Mouse (Mus musculus) B cell, adult 2 months (primary cell): ENCODE data around the gene Vamp1.
A peak's percentile ranks its signal among the peaks of the same experiment; 100 is the strongest.

Experiments
- DNase-seq, 2 experiments: peaks; one replicate each; pipeline ENCODE4 v3.0.0; 2022

The Vamp1 gene

GRCm38 (mm10) chr6:125213715-125214114 lies 1.6 kb upstream of the Vamp1 start:
- no peak for DNase-seq

DNA sequence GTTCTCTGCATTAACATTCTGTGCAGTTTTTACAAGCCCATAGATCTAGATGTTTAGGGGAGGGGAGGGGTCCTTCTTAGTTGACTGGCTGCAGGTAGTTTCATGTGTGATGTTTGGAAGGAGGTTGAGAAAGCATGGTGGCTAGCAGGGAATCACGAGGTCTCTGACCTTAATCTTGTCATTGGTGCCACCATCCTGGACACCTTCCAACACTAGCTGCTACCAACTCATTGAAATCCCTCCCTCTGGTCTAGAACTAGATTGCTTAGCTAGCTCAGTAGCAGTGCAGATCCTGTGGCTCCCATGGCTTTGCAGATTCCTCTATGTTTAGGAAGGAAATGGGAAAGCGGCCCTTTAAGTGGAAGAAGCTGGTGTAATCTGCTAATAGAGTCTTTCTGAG lies 1.5 kb downstream of the Vamp1 start:
- DNase-seq = no peak

- no peak for DNase-seq
Measured at GRCm38 (mm10) chr6:125217899-125218298, 2.5 kb downstream of the Vamp1 start.

DNA sequence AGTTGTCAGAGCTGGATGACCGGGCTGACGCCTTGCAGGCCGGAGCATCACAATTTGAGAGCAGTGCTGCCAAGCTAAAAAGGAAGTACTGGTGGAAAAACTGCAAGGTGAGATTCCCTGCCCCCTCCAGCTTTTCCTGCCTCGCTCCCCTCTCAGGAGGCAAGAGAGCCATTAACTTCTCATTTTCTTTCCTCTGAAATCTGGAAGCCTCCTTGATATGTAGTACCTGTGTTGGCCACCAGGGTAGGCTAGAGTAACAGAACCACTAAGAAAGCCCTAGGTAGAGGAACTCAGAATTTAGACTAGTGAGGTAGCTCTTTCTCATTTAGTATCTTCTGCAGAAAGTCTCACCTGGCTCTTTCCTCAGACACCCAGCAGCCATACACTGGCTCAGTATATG lies 3.6 kb downstream of the Vamp1 start:
- DNase-seq = peak; percentile 79 to 82

- no peak for DNase-seq
Measured at GRCm38 (mm10) chr6:125221115-125221745, 5.9 kb downstream of the Vamp1 start.

DNA sequence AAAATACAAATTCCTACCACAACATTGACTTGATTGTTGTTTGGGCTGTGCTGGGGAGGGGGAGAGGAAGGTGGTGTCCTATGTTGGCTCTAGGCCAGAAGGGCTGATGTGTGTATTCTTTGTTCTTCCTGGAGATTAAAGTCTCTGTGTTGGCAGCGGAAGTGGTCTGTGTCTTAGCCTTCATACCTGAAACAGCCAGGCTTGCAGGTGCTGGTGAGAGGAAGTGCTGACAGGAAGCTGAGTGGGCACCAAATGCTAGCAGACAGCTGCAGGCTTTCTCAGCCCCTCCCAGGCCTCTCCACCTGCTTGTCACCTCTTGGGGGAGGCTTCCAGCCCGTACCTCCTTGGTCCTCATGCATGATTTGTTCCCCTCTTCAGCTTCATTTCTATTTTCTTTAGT lies 6.8 kb downstream of the Vamp1 start:
- peak; percentile 74 to 77 for DNase-seq

DNA sequence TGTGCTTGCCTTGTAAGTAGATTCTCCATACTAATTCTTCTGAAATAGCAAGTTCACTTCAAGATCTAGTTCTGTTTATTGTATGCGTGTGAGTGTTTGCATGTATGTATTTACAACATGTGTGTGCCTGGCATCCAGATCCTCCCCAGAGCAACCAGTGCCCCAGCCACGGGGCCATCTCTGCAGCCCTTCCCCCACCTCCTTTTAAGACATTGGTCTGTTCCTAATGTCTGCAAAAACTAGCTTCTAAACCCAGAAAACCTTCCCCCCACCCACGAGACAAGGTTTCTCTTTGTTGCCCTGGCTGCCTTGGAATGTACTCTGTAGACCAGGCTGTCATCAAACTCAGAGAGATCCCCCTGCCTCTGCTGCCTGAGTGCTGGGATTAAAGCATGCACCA lies 7.2 kb downstream of the Vamp1 start:
- peak in 1 of 2 experiments; percentile 27 for DNase-seq

DNA sequence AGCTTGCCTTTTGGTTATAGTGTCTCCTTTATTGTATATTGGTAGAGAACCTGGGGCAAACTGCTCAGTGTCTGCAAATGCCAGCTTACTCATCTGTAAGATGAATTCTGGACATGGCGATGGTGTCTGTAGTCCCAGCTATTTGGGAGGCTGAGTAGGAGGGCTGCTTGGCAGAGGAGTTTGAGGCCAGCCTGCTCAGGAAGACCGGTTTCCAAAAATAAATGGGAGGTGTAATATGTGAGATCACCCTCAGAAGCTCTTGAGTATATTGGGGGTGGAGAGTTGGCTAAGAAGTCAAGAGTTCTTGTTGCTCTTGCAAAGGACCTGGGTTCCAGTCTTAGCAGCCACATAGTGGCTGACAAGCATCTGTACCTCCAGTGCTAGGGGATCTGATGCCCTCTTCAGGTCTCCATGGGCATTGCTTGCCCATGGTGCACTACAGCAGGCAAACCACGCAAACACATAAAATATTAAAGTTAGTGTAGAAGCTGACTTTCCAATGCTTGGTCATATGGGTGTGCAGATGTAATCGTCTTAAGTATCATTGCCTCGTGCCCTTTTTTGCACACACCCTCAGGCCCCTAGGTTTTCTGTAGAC lies 10.3 kb downstream of the Vamp1 start:
- peak; percentile 49 to 53 for DNase-seq

DNA sequence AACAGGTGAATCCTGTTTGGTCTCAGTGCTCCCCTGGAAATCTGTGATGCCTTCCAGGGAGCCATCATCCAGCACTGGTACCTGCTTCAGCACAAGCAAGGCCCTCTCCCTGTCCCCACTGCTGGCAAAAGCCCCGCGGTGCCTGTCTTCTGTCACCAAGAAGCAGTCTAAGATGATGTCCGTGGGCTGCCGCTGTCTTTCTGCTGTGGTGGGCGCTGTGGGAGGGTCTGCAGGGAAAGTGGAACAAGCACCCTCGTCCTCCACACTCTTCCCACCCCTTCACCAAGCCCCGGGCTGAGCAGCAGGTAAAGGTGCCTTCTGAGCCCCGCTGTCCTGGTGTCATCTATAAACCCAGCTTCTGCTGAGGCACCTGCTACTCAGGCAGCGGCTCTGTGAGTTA lies 15.2 kb downstream of the Vamp1 start:
- no peak for DNase-seq

DNA sequence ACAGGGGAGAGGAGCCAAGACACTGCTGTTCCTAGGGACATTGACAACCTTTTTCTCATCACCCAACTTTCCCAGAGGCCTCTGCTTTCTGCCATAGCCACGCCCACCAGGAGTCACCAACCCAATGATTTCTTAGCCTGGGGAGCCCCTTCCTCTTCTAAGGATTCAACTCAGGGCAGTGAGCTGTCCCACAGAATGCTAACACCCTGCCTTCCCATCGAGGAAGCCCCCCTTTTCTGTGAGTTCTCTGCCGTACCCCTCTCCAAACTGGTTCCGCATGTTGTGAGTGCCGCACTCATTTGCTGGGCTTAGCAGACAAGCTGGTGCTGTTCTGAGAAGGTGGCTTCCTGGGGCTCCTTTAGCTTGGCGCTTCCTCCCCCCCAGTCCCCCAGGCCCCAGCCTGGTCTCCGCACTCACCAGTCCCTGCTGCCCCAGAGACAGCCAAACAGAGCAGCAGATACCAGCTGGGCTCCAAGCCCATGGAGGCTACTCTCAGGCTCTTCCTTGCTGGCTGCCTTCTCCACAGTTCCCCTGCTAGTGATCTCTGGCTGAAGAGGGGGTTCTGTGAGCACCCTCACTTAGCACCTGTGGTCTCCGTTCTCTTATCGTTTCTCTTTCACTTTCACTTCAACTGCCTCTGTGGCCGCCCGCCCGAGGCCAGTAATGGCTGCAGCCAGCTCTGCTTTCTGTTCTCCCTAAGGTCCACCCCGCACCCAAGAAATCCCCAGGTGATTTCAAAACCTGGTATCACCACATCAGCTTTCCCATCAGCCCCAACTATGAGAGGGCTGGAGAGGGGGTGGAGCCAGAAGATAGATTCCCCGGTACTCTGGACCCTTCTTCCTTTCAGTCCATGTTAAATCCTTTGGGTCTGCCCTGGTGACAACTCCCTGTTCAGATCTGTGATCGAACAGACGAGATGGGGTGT lies 16.0 kb downstream of the Vamp1 start, which contains the start of gene Tapbpl:
Gene Tapbpl, minus strand, starts transcription at position 744 of the 928 bp plus-strand sequence.
- peak; percentile 75 for DNase-seq

GRCm38 (mm10) chr6:125232045-125232437 lies 16.7 kb downstream of the Vamp1 start:
- no peak for DNase-seq

- DNase-seq = no peak
Measured at GRCm38 (mm10) chr6:125232516-125232915, 17.2 kb downstream of the Vamp1 start.

GRCm38 (mm10) chr6:125233816-125234519 lies 18.6 kb downstream of the Vamp1 start:
- no peak for DNase-seq

GRCm38 (mm10) chr6:125234520-125234828 lies 19.1 kb downstream of the Vamp1 start:
- DNase-seq = no peak

DNA sequence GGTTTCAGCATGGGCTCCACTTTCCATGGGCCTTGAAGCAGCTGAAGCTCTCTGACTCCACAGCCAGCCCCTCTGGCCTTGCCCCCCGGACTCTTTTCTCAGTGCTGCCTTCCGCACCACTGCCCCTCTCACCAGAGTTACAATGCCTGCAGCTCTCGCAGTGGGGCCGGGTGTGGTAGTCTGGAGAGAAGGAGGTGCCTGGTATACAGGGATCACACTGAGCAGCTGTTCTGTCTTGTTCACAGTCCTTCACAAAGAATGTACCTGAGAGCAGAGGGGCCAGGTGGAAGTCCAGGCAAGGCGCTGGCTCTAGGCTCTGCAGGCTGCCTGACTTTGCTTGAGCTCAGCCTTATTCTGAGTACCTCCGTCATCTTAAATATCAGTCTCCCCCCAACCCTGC lies 21.0 kb downstream of the Vamp1 start:
- DNase-seq = no peak

DNA sequence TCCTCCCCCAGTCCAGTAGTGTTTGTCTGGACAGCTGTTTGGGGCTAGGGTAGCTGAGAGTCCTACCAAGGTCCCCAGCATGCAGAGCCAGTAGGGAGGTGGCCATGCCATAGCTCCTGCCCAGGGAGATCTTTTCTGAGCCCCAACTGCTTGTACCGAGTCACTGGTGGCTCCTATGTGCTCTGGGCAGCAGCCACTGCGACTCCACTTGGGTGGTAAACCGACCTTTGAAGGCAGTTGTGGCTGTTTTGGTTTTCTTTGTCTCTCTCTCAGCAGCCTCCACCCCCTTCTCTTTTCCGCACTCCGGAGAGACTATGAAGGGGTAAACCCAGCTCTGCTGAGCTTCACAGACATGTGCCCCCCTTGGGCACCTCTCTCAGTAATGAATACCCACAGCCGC lies 21.4 kb downstream of the Vamp1 start, which contains the start of gene Cd27:
Gene Cd27, minus strand, starts transcription at position 229 of the 400 bp plus-strand sequence.
- DNase-seq = no peak

DNA sequence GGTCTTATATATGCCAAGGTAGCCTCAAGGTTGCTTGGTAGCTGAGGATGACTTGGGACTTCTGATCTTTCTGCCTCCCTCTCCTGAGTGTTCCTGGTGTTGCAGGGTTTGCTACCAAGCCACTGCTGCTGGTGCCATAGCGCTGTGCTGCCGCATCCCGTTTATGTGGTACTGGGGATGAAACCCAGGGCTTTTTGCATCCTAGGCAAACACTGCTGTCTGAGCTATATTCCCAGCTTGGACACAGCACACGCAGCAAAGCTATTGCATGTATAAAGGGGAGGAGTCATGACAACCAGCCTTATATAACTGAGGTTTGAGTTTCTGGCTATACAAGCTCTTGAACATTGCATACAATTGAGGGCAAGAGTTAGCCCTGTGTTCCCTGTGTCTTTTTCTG lies 22.1 kb downstream of the Vamp1 start:
- no peak for DNase-seq

DNA sequence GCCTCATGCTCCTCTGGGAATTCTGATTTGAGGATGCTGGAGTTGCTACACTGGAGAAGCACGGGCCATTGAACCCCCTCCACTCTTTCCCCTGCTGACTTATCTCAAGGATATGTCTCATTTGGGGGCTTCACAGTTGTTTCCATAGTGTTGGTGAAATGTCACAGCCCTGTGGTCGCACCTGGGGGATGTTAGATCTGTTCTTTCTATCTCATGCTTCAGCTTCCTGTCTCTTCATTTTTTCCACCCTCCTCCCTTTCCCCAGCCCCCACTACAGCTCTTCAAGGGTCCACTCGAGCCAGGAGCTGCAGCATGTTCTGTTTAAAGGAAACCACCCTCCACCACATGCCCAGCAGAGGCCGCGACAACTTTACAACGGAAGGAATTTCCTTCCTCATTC lies 23.0 kb downstream of the Vamp1 start:
- DNase-seq = no peak

DNA sequence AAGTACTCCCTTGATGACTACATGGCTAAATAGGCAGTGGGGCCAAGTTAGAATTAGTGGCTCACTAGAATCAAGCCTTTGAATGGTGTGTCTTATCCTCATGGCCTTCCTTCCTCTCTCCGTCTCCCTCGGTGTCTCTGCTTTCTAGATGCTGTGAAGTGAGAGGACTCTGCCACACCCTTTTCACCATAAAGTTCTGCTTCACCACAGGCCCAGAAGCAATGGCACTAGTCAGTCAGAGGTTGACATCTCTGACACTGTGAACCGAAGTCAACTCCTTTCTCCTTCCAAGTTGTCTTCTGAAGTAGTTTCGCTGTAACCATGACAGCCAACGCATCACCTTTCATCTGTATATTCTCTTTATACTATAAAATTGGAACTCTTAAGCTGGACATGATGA lies 24.2 kb downstream of the Vamp1 start:
- no peak for DNase-seq

DNA sequence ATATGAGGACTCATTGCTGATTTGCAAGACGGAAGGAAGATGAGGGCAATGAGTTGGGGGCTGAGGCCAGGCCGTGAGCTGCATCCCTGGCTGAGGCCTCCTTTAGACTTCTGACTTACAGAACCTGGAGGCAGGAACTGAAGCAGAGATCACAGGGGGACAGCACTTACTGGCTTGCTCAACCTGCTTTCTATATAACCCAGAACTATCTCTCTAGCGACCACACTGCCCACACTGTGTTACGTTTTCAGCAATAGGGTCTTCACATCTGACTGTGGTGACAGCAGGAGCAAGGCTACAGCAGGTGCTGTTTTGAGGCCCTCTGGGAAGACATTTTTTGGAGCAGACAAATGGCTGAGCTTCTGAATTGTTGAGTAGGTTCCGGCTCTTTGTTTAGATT lies 25.3 kb downstream of the Vamp1 start:
- no peak for DNase-seq

DNA sequence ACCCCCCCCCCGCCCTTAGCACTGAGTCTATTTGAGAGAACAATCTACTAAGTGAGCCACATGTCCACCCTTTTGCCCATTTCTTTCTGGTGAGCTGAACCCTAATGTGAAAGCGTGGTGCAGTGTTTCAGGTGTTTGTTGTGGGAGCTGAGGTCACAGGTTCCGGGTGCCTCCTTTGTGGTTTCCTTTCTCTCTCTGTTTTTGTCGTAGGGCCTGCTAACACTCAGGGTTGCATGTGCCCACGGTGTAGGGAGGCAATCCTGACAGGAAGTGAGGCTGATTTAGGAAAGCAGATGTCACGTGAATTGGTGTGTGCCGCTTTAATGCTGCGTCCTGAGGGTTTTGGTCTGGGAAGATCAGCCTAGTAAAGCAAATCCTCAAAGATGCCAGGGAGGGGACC lies 26.2 kb downstream of the Vamp1 start:
- peak; percentile 30 to 31 for DNase-seq

DNA sequence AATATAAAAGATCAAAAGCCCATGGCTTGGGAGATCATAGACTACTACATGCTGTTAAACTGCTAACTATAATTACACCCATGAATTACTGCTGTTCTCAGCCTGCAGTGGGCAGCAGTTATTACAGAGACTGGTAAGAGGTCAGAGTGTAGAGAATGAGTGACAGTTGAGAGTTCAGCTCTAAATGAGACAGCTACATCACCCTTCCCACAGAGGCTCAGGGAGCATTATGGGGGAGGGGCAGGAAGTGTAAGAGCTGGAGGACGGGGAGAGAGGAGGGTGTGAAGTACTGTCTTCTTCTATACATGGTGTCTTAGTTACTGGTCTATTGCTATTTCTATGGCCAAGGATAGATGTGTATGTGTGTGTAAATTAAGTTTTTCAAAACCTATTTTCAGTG lies 29.2 kb downstream of the Vamp1 start:
- DNase-seq = no peak

DNA sequence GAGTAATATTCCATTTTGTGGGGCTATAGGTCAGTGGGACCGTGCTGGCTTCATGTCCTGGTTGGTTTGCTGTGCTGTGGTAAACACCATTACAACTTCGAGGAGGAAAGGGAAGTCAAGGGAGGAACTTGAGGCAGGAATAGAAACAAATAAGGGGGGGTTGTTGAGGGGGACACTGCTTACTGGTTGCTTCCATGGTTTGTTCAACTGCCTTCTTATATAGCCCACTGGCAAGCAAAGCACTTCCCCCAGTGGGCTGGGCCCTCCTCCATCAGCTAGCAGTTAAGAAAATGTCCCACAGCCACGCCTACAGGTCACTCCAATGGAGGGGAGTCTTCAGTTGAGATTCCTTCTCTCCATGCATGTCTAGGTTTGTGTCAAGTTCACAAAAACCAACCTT lies 36.9 kb downstream of the Vamp1 start:
- no peak for DNase-seq
